Mouse (Mus musculus) urinary bladder, adult 18-20 months (tissue): ENCODE data around the gene Fam45a.

Experiments
- DNase-seq, 2 experiments: peaks; one replicate each; pipeline ENCODE4 v3.0.0; 2022; ENCODE audit warnings: low spot score in 2 of 2, mixed read lengths in 2 of 2

The Fam45a gene

DNA sequence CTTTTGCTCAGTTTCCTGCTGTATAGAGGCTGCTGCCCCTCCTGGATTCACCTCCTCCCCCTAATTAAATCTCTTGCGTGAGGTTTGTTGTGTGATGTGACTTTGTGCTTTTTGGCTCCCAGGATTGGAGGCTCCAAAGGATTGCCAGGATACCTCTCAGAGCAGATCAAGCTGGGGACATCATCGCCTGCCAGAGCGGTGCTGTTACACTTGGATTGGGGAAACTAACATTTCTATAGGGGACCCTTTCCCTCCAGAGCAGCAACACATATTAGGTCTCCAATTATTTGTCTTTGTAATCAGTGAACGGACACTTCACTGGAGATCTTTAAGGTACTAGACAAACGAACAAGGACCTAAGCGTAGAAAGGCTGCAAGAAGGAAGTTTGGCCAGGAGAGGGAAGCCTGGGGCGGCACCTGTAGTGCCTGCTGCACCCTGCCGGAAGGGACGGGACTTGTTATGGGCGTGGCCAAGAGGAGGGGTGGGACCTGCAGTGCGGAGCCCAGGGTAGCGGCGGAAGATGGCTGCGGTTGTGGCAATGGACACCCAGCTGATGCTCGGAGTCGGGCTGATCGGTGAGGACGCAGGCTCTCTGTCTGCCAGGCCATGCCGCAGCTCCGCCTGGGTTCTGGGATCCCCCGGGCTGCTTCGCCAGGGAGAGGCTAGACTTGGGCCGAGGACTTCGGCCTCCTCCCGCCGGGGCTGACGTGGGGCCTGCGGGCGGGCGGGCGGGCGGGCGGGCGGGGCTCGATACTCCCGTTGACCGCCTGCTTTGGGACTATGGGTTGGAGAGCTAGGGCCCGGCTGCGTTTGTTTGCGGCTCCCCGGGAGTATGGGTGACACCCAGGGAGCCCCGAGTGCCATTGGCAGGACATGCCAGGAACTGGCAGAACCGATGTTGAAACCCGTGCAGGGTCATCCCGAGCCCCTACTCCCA is at the start of gene Fam45a:
Gene Fam45a (plus strand): TSS at position 488 of the 938 bp plus-strand sequence.
- DNase-seq, result peak; percentile 88 to 89

DNA sequence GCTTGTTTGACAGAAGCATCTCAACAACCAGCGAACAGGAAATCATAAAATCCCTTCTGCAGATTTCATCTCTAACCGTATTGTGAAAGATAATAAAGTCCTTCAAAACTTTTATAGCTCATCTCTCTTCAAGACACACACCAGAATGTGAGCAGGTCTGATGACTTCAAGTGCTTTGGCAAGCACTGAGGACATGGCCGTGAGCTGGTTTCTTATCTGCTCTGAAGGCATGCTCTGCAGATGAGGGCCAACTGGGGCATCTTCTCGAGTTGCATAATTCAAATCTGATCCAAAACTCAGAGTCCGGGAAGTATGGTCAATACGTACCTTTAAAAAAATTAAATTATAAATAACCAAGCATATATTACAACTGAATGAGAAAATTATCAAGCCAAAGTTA is 38.0 kb upstream of the Fam45a start:
- DNase-seq, result no peak

DNA sequence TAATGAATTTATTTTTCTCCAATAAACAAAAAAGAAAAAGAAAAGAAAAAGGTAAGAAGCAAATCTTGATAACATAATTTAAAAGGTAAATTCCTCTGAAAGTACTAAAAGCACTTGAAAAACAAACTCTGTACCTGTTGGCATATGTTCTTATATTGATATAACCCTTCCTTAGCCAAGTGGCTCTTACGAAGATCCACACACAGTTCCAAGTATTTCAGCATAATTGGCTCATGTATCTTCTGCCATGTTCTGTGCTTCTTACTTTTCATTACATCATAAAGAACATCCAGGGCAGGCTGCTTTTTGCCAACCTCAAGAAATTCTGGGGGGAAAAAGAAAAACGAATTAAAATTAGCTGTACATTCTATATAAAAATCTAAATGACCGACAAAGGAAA is 29.4 kb upstream of the Fam45a start:
- DNase-seq, result no peak

DNA sequence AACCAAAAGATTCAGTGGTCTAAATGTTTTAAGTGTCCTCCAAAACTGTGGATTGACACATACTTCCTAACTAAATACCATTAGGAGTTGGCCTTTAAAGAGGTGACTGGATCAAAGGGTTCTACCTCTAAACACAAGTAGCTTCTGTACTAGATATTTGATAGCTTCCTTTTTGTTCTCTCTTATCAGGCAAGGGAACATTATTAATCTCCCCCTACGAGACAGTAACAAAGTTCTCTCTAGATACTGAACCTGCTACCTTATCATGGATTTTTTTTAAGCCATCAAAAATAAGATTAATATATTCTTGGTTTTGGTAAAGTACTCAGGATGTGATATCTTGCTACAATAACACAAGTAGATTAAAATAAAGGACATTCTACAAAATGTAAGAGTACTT is 26.7 kb upstream of the Fam45a start:
- DNase-seq, result no peak

DNA sequence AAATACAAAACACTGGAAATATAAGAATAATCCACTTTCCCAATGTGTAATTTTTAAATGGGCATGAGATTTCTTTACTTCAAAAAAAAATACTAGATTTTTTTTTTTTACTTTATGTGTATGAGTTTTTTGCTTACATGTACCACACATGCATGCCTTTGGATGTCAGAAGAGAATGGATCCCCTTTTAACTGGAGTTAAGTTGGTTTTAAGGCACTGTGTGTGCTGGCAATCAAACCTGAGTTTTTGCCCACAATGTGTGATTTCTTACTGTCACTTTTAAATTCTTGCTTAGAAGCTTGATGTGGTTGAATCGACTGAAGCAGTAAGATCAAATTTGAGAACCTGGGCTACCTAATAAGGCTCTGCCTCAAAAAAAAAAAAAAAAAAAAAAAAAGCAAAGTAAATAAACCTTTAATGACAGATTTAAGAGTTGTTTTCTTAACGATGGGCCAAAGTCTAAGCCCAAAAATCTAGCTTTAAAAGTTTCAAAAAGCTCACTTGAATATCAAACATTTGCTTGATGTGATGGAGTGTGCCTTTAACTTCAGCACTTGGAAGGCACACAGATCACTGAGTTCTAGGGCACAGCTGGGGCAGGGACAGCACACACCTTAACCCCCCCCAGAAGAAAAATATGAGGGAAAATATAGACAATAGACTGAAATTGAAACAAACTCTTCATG is 23.8 kb upstream of the Fam45a start:
- no peak for DNase-seq

DNA sequence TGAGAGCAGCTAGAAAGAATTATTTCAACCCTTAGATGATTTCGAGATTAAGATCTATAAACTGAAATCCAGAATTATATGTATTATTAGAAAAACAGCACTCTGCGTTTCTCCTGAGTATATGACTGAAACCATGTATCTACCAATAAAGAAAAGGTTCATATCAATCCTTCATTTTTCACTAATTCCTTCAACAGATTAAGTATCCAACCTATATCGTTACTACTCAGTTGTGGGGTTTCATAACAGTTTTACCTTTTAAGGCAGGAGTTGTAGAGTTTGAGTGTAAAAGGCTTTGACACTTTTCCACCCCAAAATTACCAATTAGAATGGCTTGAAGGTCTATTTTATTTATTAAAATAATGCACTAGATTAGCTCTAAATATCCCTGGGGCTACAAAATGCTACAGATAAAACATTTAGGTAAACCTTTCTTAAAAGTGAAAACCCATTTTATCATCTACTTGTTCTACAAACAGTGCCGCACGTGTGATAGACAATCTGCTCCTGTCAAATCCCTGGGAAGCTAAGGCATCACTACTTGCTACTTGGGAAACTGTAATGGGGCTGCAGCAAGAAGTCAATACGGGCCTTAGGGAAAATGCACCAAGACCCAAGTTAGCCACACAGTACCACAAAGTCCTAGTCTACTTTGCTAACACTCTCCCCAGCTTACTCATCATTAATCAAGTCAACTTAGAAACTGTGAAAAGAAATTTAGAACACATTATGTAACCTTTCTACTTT is 23.0 kb upstream of the Fam45a start:
- no peak for DNase-seq

DNA sequence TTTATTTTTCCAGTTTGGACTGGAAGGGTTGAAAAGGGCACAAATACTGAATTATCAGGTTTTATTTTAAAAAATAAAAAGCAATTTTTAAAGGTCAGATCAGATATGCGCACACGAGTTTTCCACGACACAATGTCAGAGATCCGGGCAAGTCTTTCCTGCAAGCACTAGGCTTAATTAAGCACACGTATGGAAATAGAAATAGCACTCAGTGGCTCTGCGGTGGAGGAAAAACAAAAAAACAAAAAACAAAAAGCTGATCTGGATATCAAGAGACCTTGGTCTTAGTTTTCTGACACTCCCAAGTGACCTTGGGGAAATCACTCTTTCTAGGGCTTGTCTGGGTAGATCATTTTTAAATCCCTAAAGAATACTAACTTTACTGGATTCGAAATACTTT is 21.9 kb upstream of the Fam45a start:
- DNase-seq, result no peak

DNA sequence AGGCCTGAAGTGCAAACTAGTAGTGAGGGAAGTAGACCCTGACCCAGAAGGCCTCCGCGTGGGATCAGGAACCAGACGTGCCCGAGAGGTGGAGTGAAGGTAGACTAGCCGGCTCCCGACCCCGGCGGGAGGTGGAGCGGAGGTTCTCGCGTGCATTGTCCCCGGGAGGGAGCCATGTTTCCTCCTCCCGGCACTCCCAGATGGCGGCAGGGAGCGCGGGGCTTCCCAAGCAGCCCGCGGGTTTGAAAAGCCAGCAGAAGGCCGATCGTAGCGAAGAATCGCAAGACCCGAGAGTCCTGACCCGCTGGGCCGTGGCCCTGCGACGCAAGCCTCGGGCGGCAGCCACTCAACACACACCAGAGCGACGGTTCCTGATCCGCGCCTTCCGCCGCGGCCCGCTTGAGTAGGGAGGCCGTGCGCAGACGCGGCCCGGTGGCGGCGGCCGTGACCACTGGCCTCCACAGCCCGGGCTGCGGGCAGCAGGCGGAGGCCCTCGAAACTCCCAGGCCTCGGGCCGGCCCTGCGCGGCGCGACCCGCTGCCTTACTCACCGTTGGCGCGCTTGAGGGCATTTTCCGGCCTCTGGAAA is 21.4 kb upstream of the Fam45a start:
- peak; percentile 15 to 66 for DNase-seq

DNA sequence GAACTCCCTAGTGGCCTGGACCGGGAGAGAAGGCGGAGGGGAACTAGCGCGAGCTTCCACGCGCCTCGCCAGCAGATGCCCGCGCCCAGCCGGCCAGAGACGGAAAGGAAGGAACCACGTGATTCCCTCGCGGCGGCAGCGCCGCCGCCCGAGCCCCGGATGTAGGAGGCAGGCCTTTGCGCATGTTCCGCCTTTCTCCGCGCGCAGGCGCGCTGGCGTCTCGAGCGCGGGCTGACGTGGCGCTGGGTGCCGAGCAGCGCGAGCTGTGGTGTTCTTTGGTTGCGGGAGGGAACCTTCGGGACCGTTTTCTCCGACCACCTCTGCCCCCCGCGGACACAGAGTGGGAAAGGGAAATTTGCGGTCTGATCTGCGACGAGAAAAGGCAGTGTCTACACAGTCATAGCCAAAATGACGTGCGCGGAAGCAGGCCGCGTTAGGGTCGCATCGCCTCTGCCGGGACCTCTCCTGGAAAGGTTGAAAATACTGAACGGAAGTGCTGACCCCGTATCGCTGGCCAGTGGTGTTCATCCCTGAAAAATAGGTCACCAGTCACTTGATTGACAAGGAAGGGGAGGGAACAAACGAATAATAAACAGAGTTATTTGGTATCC is 20.7 kb upstream of the Fam45a start, which contains the start of gene Eif3a:
Gene Eif3a (minus strand): TSS at position 108 of the 611 bp plus-strand sequence.
- peak; percentile 85 to 92 for DNase-seq

DNA sequence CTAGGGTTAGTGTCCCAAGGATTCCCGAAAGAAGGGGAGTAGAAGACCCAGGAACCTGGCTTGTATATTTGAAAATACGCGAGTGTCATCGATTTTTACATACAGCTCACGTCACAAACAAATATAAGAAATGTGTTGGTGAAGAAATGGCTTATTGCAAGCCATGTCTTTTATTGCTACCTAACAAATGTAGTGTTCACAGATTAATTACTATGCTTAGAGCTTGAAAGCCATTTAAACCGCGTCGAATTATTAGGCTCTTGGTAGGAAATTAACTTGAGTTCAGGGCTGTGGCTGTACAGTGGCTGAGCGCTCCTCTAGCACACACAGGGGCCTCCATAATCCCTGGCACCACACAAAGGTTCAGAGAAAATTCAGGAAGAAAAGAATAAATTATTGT is 20.2 kb upstream of the Fam45a start:
- no peak for DNase-seq

DNA sequence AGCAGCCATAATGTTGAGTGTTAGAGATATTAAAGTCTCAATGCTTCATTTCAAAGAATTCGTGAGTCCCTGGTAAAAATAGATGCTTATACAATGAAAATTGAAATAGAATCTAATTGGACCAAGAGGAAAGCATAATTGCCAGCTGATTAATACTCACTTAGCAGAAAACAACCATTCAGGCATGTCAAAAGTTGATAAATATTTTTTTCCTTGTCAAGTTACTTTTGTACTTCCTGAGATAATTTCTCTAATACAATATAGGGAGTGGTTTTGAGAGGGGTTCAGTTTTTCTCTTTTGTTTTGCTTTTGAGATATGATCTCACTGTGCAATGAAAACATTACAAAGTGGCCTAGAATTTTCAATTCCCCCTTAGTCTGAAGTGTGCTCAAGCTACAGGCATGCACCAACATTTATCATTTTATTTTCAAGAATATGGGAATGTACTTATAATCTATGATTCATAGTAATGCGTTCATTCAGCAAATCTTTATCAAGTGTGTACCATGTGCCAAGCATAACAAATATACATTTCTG is 18.1 kb upstream of the Fam45a start:
- no peak for DNase-seq

DNA sequence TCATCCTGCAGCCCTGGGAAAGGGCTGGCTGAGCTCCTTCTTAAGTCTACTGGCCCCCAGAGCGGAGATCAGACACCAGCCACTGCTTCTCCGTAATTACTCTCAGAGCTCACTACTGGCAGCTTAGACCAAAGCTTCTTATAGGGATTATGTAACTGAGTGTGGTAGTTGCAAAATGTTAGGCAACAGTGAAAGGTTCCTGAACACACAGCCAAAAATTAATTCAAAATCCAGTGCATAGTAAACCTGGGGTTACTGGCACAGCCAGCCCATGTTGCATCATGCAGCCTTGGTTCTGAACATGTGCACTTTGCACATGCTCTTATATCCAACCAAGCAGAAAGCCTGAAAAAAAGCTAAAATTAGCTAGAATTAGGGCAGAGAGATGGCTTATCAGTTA is 16.1 kb upstream of the Fam45a start:
- no peak for DNase-seq

DNA sequence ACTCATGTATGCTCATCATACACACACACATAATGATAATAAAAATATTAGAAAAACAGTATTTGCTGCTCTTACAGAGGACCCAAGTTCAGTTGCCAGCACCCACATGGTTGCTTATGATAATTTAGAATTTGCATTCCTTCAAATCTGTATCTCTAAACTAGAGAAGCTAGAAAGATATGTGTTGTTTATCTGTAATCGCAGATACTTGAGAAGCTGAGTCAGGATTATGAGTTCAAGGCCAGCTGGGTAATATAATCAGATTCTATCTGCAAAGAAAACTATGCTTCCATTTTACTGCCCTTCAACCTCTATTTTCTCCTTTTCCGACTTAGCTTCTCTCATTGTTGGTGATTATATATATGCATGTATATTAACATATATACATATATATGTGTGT is 14.0 kb upstream of the Fam45a start:
- DNase-seq, result no peak

DNA sequence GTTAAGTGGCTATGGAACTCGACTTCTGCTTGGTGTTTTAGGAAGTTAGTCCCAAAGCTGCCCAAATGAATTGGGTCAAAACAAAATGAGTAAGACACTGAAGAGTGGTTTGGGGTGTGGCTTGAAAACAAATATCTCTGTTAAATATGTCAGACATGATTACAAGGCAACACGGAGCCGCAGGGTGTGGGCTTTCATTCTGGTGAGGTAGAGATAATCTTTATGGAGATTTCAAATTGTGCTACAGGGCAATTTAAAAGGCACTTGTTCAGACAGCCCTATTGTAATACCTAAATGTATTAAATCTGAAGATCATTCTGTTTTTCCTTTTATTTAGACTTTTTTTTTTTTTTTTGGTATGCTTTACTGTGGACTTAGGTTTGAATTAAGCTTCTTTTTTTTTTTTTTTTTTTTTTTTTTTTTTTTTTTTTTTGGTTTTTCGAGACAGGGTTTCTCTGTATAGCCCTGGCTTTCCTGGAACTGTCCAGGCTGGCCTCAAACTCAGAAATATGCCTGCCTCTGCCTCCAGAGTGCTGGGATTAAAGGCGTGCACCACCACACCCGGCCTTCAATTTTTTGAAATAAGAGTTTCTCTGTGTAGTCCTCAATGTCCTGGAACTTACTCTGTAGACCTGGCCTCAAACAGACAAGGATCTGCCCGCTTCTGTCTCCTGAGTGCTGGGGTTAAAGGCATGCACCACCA is 11.4 kb upstream of the Fam45a start:
- no peak for DNase-seq

DNA sequence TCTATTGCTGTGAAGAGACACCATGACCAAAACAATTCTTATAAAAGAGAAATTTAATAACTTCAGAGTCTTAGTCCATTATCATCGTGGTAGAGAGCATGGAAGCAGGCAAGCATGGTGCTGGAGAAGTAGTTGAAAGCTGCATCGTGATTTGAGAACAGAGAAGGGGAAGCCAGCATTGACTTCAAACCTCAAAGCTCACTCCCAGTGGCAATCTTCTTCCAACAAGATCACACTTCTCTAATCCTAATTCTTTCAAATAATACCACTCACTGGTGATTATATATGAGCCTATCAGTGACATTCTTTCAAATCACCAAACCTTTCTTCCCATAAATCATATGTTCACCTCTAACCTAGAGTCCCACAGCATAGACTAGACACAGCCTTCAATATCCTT is 6.5 kb upstream of the Fam45a start:
- no peak for DNase-seq

DNA sequence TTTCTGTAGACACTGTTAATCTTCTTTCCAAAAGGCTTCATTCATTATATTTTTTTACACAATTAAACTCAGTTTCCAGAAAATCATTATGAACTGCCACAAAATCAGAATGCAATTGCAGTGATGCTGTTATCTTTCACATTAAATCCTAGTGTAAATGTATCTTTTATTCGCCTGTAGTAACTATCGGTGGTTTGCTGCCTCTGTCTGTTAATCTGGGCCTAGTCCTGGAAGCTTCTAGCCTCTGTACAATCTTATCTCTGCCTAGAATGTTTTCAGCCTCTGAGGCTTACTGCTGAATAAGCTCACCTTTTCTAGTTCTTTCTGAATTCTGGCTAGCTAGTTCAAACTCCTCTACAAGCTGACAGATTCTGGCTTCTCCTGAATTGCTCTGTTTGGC is 1.5 kb upstream of the Fam45a start:
- no peak for DNase-seq

DNA sequence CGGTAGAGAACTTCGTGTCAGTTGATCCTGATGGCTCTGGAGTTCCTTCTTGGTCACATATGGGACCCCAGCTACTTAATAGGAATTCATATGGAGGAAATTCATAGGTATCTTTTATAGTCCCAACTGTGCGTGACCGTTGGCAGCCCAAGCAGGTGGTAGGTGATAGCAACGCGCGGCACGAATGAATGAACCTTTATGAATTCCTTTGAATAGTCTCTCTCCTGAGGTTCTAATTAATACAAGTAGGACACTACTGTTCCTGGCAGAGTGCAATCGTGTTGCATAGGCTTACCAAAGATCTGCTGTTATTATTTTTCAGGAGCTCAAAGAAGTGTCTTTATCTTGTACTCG is 628 bp downstream of the Fam45a start:
- no peak for DNase-seq

DNA sequence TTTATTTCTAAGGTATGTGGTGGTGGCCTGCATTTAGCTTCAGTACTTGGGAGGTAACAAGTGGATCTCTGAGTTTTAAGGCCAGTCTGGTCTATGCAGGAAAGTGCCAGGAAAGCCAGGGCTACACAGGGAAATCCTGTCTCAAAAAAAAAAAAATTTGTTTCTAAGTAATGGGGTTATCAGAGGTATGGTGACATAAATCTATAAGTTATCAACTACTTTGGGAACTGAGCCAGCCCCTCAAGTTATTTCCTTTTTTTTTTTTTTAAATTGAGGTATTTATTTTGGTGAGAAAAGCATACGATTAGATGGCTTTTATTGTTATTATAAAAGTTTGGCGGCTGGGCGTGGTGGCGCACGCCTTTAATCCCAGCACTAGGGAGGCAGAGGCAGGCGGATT is 1.7 kb downstream of the Fam45a start:
- no peak for DNase-seq

DNA sequence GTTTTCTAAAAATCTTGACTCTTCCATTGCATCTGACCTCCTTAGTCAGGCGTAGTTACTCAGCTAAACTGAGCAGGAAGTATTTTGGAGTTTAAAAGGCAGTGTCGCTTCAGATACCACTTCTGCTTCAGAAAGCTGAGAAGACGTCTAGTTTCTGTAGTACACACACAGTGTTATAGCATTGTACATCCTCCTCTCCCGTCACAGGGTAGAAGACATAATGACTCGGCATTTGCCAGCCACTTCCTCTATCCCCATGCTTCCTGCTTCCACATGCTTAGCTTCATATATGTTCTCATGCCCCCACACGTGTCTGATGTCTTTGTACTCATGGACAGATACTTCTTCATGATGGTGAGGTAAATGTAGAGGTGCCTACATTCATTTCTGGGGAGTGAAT is 7.3 kb downstream of the Fam45a start:
- DNase-seq, result no peak

DNA sequence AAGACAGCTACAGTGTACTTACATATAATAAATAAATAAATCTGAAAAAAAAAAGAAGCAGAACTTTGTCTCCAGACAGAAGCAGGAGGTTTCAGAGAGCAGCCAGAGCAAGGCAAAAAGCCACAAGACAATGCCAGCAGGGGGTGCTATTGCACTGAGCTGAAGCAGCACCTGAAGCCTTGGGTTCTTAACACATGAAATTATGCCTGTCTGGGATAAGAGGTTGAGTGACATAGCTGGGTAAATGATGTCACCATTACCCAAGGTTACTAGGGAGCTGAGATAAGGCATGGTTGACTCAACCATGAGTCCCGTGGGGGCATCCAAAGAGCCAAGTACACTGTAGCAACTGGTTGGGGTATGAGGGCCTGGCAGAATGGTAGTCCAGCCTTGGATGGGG is 26.4 kb downstream of the Fam45a start:
- peak; percentile 37 to 50 for DNase-seq

DNA sequence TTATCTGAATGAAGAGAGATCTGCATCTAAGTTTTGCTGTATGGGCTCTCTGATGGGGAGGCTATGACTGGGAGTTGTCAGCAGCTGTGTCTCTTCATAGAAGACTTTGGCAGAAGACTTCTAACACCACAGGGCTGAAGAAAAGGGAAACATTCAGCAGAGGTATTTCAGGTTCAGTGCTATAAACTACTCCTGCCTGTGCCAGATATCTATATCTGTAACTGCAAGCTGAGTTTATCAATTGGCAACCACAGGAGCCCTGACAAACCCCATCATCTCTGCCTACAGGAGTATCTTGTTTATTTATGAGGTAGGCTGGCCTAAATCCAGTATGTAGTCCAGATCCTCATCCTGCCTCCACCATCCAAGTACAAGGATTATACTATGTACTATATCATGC is 31.9 kb downstream of the Fam45a start:
- no peak for DNase-seq
